Mouse (Mus musculus): Measurements from ENCODE around the gene Srsf11. TPM values are rescaled to one million over a fixed set of nuclear protein-coding genes. Genes with fewer than 3 reads are reported as not detected.
A peak's percentile ranks its signal among the peaks of the same experiment; 100 is the strongest.

The Srsf11 gene
- total RNA-seq (2021) = 100 to 1,000 TPM; 157 to 191 TPM
- long read RNA-seq, experiment 1, transcript Srsf11-202 (12 exons, 2,654 nt) = minor isoform, 22 of 102 reads
- long read RNA-seq, experiment 1, transcript Srsf11-204 (13 exons, 3,106 nt) = major isoform, 33 of 102 reads
- long read RNA-seq, experiment 1, partial matches to known transcripts = 8 of 102 reads
- long read RNA-seq, experiment 1, other reads (novel, unspliced or antisense) = 31 of 102 reads
- long read RNA-seq, experiment 2, transcript Srsf11-201 (13 exons, 1,643 nt) = minor isoform, 5 of 98 reads
- long read RNA-seq, experiment 2, transcript Srsf11-202 (12 exons, 2,654 nt) = minor isoform, 25 of 98 reads
- long read RNA-seq, experiment 2, transcript Srsf11-204 (13 exons, 3,106 nt) = major isoform, 31 of 98 reads
- long read RNA-seq, experiment 2, partial matches to known transcripts = 10 of 98 reads
- long read RNA-seq, experiment 2, other reads (novel, unspliced or antisense) = 19 of 98 reads

- peak; percentile 94 to 96 for DNase-seq (ENCODE audit: low spot score in 2 of 2)
These were observed at the start of gene Srsf11, which contains the start of gene Lrrc40 for GRCm38 (mm10) chr3:158036329-158036988. TSS of gene Srsf11 (minus strand) at chr3:158036639. TSS of gene Lrrc40 (plus strand) at chr3:158036662.

- DNase-seq (ENCODE audit: low spot score in 2 of 2) = no peak
These were observed 41.4 kb upstream of the Srsf11 start for GRCm38 (mm10) chr3:158077828-158078227.

GRCm38 (mm10) chr3:158077380-158077772, 40.9 kb upstream of the Srsf11 start:
- DNase-seq (ENCODE audit: low spot score in 2 of 2) = no peak

GRCm38 (mm10) chr3:158076685-158077379, 40.4 kb upstream of the Srsf11 start:
- no peak for DNase-seq (ENCODE audit: low spot score in 2 of 2)

GRCm38 (mm10) chr3:158075004-158075403, 38.6 kb upstream of the Srsf11 start:
- DNase-seq (ENCODE audit: low spot score in 2 of 2) = no peak

- DNase-seq (ENCODE audit: low spot score in 2 of 2) = no peak
These were observed 32.3 kb upstream of the Srsf11 start for GRCm38 (mm10) chr3:158068613-158069263.

GRCm38 (mm10) chr3:158067916-158068315, 31.5 kb upstream of the Srsf11 start:
- DNase-seq (ENCODE audit: low spot score in 2 of 2) = no peak

- DNase-seq (ENCODE audit: low spot score in 2 of 2) = no peak
These were observed 28.8 kb upstream of the Srsf11 start for GRCm38 (mm10) chr3:158065256-158065655.

GRCm38 (mm10) chr3:158061811-158062523, 25.5 kb upstream of the Srsf11 start:
- no peak for DNase-seq (ENCODE audit: low spot score in 2 of 2)

- DNase-seq (ENCODE audit: low spot score in 2 of 2) = no peak
These were observed 24.3 kb upstream of the Srsf11 start for GRCm38 (mm10) chr3:158060621-158061291.

GRCm38 (mm10) chr3:158049508-158049907, 13.1 kb upstream of the Srsf11 start:
- no peak for DNase-seq (ENCODE audit: low spot score in 2 of 2)

GRCm38 (mm10) chr3:158040755-158041154, 4.3 kb upstream of the Srsf11 start:
- no peak for DNase-seq (ENCODE audit: low spot score in 2 of 2)

GRCm38 (mm10) chr3:158038106-158038505, 1.7 kb upstream of the Srsf11 start:
- no peak for DNase-seq (ENCODE audit: low spot score in 2 of 2)

GRCm38 (mm10) chr3:158035866-158036265, 573 bp downstream of the Srsf11 start:
- peak in 1 of 2 experiments; percentile 19 for DNase-seq (ENCODE audit: low spot score in 2 of 2)

GRCm38 (mm10) chr3:158032106-158032505, 4.3 kb downstream of the Srsf11 start:
- DNase-seq (ENCODE audit: low spot score in 2 of 2) = no peak

GRCm38 (mm10) chr3:158031371-158031925, 5.0 kb downstream of the Srsf11 start:
- peak; percentile 87 to 92 for DNase-seq (ENCODE audit: low spot score in 2 of 2)

- peak; percentile 14 to 49 for DNase-seq (ENCODE audit: low spot score in 2 of 2)
These were observed 26.6 kb downstream of the Srsf11 start for GRCm38 (mm10) chr3:158009762-158010320.

GRCm38 (mm10) chr3:158008647-158009046, 27.8 kb downstream of the Srsf11 start:
- no peak for DNase-seq (ENCODE audit: low spot score in 2 of 2)

GRCm38 (mm10) chr3:157998742-157999369, 37.6 kb downstream of the Srsf11 start:
- no peak for DNase-seq (ENCODE audit: low spot score in 2 of 2)

Measured in layer of hippocampus, postnatal 14 days (tissue).